Mouse (Mus musculus): ENCODE data around the gene Txndc5.

Txndc5 gene

DNA sequence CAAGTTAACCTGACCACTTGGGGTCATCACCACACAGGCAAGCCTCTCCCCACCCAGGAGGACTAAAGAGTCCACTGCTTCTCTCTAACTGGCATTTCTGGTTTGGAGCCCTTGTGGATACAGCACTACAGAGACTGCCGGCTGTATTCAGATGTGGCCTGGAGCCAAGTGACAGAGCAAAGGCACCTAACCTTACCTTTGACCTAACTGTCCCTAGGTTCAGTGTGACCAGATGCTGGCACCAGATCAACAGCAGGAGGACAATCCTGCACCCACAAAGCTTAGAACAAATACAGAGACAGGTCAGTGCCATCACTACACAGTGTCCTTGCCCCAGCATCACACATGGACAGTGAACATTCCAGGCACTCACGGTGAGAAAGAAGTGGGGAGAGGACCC lies 2.5 kb downstream of the Txndc5 start:
- DNase-seq (ENCODE audit: low spot score) = no peak

- DNase-seq (ENCODE audit: low spot score) = no peak
These were observed 3.4 kb downstream of the Txndc5 start for GRCm38 (mm10) chr13:38525261-38525660.

GRCm38 (mm10) chr13:38523231-38523630 lies 5.4 kb downstream of the Txndc5 start:
- DNase-seq (ENCODE audit: low spot score) = no peak

DNA sequence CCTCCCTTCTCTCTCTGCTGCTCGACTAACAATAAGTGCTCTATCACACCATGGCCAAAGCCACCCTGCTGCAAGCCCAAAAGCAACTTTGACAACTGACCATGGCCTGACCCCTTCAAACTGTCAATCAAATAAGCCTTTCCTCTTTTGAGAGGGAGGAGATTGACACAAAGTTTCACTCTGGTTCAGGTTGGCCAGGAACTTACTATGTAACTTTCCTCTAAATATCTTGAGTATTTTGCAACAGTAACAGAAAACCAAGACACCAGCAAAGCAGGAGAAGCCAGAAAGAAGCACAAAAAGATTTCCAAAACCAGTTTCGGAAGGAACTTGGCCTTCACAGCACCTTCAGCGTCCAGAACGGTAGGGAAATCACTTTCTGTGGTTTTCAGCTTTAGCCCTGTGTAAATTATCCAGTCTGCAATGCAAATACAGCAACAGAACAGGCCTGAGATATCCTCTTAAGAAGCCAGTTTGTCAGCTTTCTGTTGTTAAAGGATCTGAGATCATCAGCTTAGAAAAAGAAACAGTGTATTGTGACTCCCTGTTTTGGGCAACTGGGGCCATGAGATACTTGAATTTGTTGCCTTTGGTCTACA lies 6.5 kb downstream of the Txndc5 start:
- DNase-seq (ENCODE audit: low spot score) = no peak

- no peak for DNase-seq (ENCODE audit: low spot score)
These were observed 8.3 kb downstream of the Txndc5 start for GRCm38 (mm10) chr13:38520299-38520698.

DNA sequence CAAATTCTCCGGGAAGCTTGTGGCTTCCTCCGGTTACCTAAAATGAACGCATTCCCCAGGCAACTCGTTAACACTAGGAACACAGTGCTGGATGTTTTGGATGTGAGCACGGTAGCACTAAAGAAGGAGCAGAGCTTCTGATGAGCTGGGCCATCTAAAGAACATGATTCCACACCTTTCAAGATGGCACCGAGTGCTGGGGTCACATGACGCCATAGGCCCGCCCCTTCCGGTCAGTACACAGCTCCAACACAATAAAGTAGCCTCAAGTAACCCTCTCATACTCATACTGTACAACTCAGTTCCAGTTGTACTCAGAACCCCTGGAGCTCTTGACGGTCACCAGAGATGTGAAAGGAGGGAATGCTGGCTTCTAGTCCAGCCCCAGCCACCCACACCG lies 12.0 kb downstream of the Txndc5 start:
- no peak for DNase-seq (ENCODE audit: low spot score)

DNA sequence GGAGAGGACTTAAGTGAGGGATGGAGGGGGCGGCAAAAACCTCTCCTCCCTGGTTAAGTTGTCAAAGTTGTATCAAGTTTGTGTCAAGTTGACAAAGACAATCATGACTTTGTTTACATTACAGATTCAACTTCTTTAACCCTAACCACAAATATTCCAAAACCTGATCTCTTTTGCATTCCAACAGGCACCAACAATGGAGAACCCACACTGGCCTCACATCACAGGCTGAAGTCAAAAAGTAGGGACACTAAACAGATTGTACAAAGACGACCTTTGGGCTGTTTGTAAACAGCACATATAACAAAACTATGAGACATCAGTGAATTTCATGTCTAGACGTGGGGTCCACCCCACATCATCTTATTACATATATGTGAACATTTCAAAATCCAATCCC lies 12.8 kb downstream of the Txndc5 start:
- DNase-seq (ENCODE audit: low spot score) = no peak

GRCm38 (mm10) chr13:38515431-38515830 lies 13.2 kb downstream of the Txndc5 start:
- DNase-seq (ENCODE audit: low spot score) = no peak

GRCm38 (mm10) chr13:38513921-38514320 lies 14.7 kb downstream of the Txndc5 start:
- DNase-seq (ENCODE audit: low spot score) = no peak

DNA sequence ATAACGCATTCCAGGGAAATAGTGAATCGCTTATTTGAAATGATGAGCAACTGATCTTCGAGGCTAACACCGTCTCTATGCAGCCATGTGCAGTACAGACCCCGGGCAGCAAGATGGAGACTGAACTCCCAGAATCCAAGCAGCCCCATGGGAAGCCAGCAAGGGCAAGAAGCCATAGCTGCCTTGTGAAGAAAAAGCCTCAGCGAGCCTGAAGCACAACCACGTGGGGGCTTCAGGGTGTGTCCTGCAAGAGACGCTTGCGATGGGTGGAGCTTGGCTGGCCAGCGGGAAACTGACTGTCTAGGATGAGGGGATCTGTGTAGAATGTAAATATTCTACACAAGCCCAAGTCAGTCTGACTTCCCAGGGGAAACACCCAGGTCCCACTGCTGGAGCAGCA lies 16.6 kb downstream of the Txndc5 start:
- DNase-seq (ENCODE audit: low spot score) = no peak

GRCm38 (mm10) chr13:38509681-38510341 lies 18.8 kb downstream of the Txndc5 start:
- DNase-seq (ENCODE audit: low spot score) = no peak

- no peak for DNase-seq (ENCODE audit: low spot score)
These were observed 21.7 kb downstream of the Txndc5 start for GRCm38 (mm10) chr13:38506936-38507335.

DNA sequence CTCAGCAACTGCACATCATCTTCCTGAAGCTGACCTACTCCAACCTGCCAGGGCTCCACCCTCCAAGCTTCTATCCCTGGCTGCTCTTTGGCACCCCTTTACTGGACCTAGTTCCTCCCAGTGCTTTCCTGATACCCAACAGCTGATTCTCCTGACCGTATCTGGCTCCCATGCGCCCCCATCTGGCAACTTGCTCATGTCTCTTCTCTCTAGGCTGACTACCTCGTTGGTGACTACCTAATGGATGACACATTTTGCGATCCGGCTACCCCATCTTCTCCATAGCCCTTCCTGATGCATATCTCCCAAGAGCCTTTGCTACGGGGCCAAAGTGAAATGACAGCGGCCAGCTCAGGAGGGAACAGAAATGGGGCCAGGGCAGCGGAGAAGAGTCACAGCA lies 22.3 kb downstream of the Txndc5 start:
- DNase-seq (ENCODE audit: low spot score) = peak; percentile 36

DNA sequence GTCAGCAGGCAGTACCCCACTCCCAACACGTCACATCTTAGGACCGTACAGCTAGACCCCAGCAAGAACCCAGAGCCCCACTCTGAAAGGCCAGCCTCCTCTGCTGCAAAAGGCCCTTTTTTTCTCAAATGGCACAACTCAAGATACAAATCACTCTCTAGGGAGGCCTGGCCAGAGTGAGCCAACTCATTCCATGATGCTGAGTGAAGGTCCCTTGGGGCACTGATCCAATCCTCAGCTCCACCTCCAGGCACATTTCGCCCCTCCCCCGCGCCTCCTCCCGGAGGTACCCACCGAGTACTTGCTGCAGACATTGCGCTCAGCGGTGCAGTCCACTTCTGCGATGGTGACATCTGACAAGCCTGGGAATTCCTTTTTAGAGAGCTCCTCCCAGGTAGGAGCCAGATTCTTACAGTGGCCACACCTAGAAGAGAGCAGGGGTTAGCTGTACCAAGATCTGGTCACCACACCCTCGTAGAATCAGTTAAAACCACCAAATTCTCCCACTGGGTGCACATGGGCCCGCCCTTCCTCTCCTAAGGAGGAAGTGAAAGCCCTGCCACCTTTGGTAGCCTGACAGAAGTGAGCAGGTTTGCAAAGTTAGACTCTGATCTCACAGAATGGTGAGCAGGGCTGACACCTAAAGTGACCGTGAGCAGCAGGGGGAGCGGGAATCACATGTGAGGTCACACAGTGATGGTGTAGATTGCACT lies 25.3 kb downstream of the Txndc5 start:
- DNase-seq (ENCODE audit: low spot score) = no peak

DNA sequence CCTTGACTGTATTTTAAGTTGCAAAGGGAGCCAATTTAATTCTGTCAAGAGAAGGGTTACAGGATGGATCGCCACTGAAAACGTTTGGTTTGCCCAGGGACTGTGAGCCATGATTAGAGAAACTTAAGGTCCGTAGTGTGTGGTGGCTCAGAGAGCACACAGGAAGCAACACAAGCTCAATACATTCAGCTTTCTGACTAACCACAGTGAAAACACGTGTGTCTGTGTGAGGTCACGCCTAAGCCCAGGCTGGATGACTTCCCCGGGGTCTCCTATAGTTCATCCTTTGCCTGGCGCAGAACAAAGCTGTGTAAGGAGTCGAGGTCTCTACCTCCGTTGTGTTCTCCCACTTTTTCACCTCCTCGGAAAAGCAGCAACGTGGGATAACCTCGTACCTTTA lies 27.3 kb downstream of the Txndc5 start:
- no peak for DNase-seq (ENCODE audit: low spot score)

- DNase-seq (ENCODE audit: low spot score) = no peak
These were observed 31.9 kb downstream of the Txndc5 start for GRCm38 (mm10) chr13:38496715-38497114.

- DNase-seq (ENCODE audit: low spot score) = no peak
These were observed 41.9 kb downstream of the Txndc5 start for GRCm38 (mm10) chr13:38486767-38487166.

- DNase-seq (ENCODE audit: low spot score) = no peak
These were observed 43.9 kb downstream of the Txndc5 start for GRCm38 (mm10) chr13:38484701-38485100.

- no peak for DNase-seq (ENCODE audit: low spot score)
These were observed 47.6 kb downstream of the Txndc5 start for GRCm38 (mm10) chr13:38481021-38481420.

- DNase-seq (ENCODE audit: low spot score) = no peak
These were observed 51.7 kb downstream of the Txndc5 start for GRCm38 (mm10) chr13:38476936-38477335.

DNA sequence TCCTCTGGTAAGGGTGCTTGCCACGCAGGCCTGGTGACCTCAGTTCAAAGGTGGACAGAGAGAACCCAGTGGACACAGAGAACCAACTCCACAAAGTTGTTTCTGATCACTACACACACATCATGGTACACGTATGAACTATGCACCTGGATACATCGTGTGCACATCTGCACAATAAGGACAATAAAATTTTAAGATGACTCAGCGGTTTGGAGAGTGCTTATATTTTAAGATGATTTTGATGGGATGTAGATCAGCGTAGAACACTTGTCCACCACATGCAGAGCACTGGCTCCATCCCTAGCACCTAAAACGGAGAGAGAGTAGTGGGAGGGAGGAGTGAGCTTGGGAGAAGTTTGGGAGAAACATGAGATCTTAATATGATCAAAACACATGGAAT lies 55.1 kb downstream of the Txndc5 start:
- DNase-seq (ENCODE audit: low spot score) = no peak

DNA sequence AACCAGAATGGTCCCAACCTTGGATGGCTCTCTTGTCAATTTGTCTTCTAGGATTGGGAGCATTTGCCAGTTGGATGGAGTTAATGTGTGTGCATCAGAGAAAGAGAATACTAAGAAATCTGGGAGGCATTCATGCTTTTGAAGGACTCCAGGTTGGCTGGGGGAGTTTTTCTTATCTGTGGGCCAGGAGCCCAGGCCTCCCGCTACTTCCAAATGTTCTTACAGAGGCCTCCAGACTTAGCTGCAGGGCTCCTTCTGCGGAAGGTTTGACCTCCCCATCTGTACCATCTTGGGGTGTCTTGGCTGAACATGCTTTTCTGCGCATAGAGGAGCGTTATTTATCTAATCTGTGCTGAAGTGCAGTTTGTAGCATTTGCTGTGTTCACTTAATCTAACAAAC lies 56.0 kb downstream of the Txndc5 start:
- DNase-seq (ENCODE audit: low spot score) = no peak

GRCm38 (mm10) chr13:38470882-38471281 lies 57.7 kb downstream of the Txndc5 start:
- no peak for DNase-seq (ENCODE audit: low spot score)

GRCm38 (mm10) chr13:38463410-38463809 lies 65.2 kb downstream of the Txndc5 start:
- no peak for DNase-seq (ENCODE audit: low spot score)
